ENCODE assay signal across 18 mouse cellular contexts in genomic region chr10:18741024-18741423, GRCm38 (mm10). TPM values are rescaled to one million over a fixed set of nuclear protein-coding genes. Genes with fewer than 3 reads are reported as not detected.
DNase-seq lines count a peak whose midpoint lies in the region; ATAC-seq lines count a peak whose summit lies in the region.
"Had no signal": no experiment of that assay in that cellular context is flagged by ENCODE, and none has a peak within 500 bp of the region (broad histone marks: within the 10 kb centered on the region; RNA-seq: fewer than 3 reads in every experiment).

No protein-coding gene starts in this region.

- 77% methylated on average over 8 of the region's 8 CpGs for WGBS in midbrain, embryonic 13.5 days
- WGBS in midbrain, embryonic 10.5 days, result 86% methylated on average over 8 of the region's 8 CpGs

- peak overlapping the region; percentile 82 for H3K4me2 ChIP-seq in midbrain, embryonic 13.5 days (replicated peaks)
- H3K4me2 ChIP-seq: heart, embryonic 12.5 days; limb, embryonic 13.5 days had no signal

- H3K9ac ChIP-seq in midbrain, embryonic 13.5 days (replicated peaks), result 0 out of 2 replicates have a peak overlapping the region, but pooled peaks have one; percentile 7
- H3K9ac ChIP-seq: heart, embryonic 12.5 days; limb, embryonic 13.5 days had no signal

- no peaks in the 10 kb centered on the region for H3K9me3 ChIP-seq in midbrain, embryonic 13.5 days
- no peaks in the 10 kb centered on the region for H3K9me3 ChIP-seq in midbrain, embryonic 10.5 days (replicated peaks)
- H3K9me3 ChIP-seq: heart, embryonic 12.5 days; limb, embryonic 13.5 days had no signal

- ATAC-seq in midbrain, embryonic 13.5 days, result no peak

- peak; percentile 32 for DNase-seq in cerebellum, adult 9-10 months
- no peak for DNase-seq in cerebellum, postnatal 4 days (ENCODE audit: low spot score in 2 of 2)
- no peak for DNase-seq in midbrain, embryonic 10.5 days (ENCODE audit: low spot score)
- DNase-seq in lung, postnatal 25 days (ENCODE audit: low spot score), result peak; percentile 45
- DNase-seq in adrenal gland, postnatal 25 days, result no peak
- DNase-seq in kidney, postnatal 25 days, result no peak
- no peak for DNase-seq in MN1 (ENCODE audit: low spot score)
- DNase-seq: adrenal gland, postnatal 14 days; cerebellum, adult 11 months; gastrocnemius, postnatal 14 days; spleen, adult 18-20 months had no signal

- H3K36me3 ChIP-seq in midbrain, embryonic 13.5 days, result no peaks in the 10 kb centered on the region
- no peaks in the 10 kb centered on the region for H3K36me3 ChIP-seq in midbrain, embryonic 10.5 days
- H3K36me3 ChIP-seq: heart, embryonic 12.5 days; limb, embryonic 13.5 days had no signal

- peak overlapping the region; percentile 74 for H3K4me3 ChIP-seq in midbrain, embryonic 13.5 days (replicated peaks)
- H3K4me3 ChIP-seq in midbrain, embryonic 10.5 days, result no peak overlapping the region
- H3K4me3 ChIP-seq: erythroblast, embryonic 14.5 days; heart, embryonic 12.5 days; limb, embryonic 13.5 days; myocyte had no signal

- H3K4me1 ChIP-seq in midbrain, embryonic 13.5 days (replicated peaks), result peaks cover 17% of the 10 kb centered on the region; the same call in 1 of the 2 replicates
- H3K4me1 ChIP-seq in midbrain, embryonic 10.5 days, result peaks cover 7% of the 10 kb centered on the region

- no peak overlapping the region for H3K27ac ChIP-seq in midbrain, embryonic 13.5 days
- H3K27ac ChIP-seq in midbrain, embryonic 10.5 days (replicated peaks), result no peak overlapping the region
- H3K27ac ChIP-seq: limb, embryonic 13.5 days; macrophage had no signal

- no peaks in the 10 kb centered on the region for H3K27me3 ChIP-seq in midbrain, embryonic 13.5 days
- H3K27me3 ChIP-seq in midbrain, embryonic 10.5 days (ENCODE audit: low read depth, poor library complexity, severe bottlenecking), result peaks cover 38% of the 10 kb centered on the region

RNA-seq across cellular contexts. Expression of gene Arfgef3, which starts 2.7 kb away (rescaled TPM):
- polyA plus RNA-seq in midbrain, embryonic 13.5 days (2015; fragmentation: Nextera tagmentation; extraction: Ambion mirVana), result 4.0 and 4.6 TPM in 2 replicates
- polyA plus RNA-seq in midbrain, embryonic 10.5 days (2016; fragmentation: Nextera tagmentation; extraction: Ambion mirVana), result 0.49 and 0.88 TPM in 2 replicates
- total RNA-seq in adrenal gland, postnatal 25 days (2021), result 4.3 and 5.8 TPM in 2 replicates
- polyA plus RNA-seq: myocyte had no signal

RNA-seq across cellular contexts. Expression of gene Gm4922, which starts 45.6 kb away (rescaled TPM):
- polyA plus RNA-seq in midbrain, embryonic 13.5 days (2015; fragmentation: Nextera tagmentation; extraction: Ambion mirVana), result 0.17 and 0.28 TPM in 2 replicates
- not detected in 2 replicates for polyA plus RNA-seq in midbrain, embryonic 10.5 days (2016; fragmentation: Nextera tagmentation; extraction: Ambion mirVana)
- total RNA-seq in adrenal gland, postnatal 25 days (2021), result not detected in 2 replicates
- total RNA-seq: adrenal gland, postnatal 14 days; gastrocnemius, postnatal 14 days; layer of hippocampus, postnatal 14 days had no signal
- polyA plus RNA-seq: erythroblast, embryonic 14.5 days; heart, embryonic 12.5 days; limb, embryonic 13.5 days; macrophage; myocyte had no signal

Comparison
In these comparisons a context has a peak if more than half of its experiments do, and no peak if none do; other contexts are left out.
1. DNase-seq: peak in cerebellum, adult 9-10 months (single experiment) and lung, postnatal 25 days (single experiment); none in cerebellum, postnatal 4 days (0 of 2), midbrain, embryonic 10.5 days (single experiment), adrenal gland, postnatal 25 days (single experiment), kidney, postnatal 25 days (0 of 2) and MN1 (single experiment).